Mouse (Mus musculus) heart, adult 10 weeks (tissue): ENCODE results near the gene Tas1r3. TPM values are rescaled to one million over a fixed set of nuclear protein-coding genes. Genes with fewer than 3 reads are reported as not detected.

Experiments
- polyA plus RNA-seq: library from polyadenylated mRNA; stranded (reverse); fragments of 350-450 nt; fragmentation: Illumina TruSeq; extraction: RNeasy Lipid Tissue Mini Kit (QIAGEN cat#74804); gene quantifications from one replicate; pipeline ENCODE4 v1.2.3, GENCODE M21; 2014; ENCODE audit warnings: low read depth, low replicate concordance

Tas1r3 gene
- polyA plus RNA-seq = 0.21 TPM

DNA sequence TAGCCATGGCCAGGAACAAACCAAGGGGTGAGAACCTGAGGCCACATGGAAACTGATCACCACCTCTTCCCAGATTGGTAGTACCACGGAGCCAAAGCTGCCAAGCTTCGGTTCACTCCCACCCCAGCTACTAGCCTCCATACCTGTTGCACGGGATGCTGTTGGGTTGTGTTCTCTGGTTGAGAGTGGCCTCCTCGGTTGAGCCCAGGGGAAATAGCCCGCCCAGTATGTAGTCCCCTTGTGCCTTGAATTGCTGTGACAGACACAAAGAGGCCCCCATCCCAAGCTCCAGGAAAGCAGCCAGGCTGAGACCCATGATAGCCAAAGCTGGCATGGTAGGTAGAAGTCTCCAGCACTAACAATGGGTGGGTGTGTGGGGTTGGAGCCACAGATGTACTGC is at the start of gene Tas1r3:
TSS of gene Tas1r3 (minus strand) at position 362 of the 400 bp plus-strand sequence.

GRCm38 (mm10) chr4:155891551-155892001 is 28.4 kb upstream of the Tas1r3 start, which contains the start of the genes Pusl1 and Acap3:
Gene Pusl1, minus strand, starts transcription at chr4:155891781.
Gene Acap3, plus strand, starts transcription at chr4:155891822.

GRCm38 (mm10) chr4:155869317-155870033 is 6.3 kb upstream of the Tas1r3 start, which contains the start of the genes Cptp and Ints11:
Gene Cptp, minus strand, starts transcription at chr4:155869440.
Gene Ints11, plus strand, starts transcription at chr4:155869546.

GRCm38 (mm10) chr4:155846871-155847578 is 16.1 kb downstream of the Tas1r3 start, which contains the start of gene Dvl1:
Gene Dvl1, plus strand, starts transcription at chr4:155847402.

DNA sequence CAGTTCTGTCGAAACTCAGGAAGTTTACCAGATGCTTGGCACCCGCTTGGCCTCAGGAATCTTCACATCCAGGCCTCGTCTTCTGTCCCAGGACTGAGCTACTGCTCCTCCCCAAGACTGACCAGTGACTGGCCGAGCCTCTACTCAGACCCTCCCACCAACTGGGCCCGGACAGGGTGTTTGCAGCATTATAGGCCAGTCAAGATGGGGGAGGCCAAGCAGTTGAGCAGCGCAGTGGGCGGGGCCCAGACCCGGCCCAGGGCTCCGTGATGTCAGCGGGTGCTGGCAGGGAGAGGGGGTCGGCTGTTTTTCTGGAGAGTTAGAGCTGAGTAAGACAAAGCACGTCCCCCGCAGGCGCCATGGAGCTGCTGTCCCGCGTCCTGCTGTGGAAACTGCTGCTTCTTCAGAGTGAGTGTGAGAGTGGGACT is 23.7 kb downstream of the Tas1r3 start, which contains the start of gene Mxra8:
TSS of gene Mxra8 (plus strand) at position 198 of the 428 bp plus-strand sequence.

DNA sequence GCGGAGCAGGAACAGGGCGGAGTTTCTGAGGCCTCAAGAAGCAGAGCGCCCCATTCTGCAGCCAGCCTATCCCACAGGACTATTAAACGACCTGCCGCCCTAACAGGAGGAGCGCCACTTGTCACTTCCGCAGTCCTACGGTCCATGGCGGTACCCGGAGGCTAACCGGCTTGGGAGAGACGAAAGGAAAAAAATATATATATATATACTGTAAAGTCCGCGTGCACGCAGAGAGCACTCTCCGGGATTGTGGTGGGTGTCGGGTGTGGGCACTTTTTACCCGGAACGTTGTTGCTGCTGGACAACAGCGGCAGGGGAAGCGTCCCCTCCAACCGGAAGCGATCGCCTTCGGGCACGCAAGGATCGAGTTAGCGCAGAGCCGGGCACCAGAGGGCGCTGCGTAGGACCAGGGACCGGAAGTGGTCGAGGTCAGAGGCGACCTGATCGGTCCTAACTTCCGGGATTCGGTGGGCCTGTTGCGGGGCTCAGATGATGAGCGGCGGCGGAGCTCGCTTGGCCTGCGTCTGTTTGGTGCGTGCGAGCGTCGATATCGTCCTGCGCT is 31.9 kb downstream of the Tas1r3 start, which contains the start of gene Aurkaip1:
TSS of gene Aurkaip1 (plus strand) at position 68 of the 562 bp plus-strand sequence.

GRCm38 (mm10) chr4:155811929-155812664 is 51.1 kb downstream of the Tas1r3 start, which contains the start of gene Ccnl2:
Gene Ccnl2, plus strand, starts transcription at chr4:155812489.

Other genes starting within 250 kb of the Tas1r3 start
- 71.4 TPM for gene Cdk11b, start 238.5 kb downstream of the Tas1r3 start, polyA plus RNA-seq
- not detected for gene Gm10563, start 218.0 kb downstream of the Tas1r3 start, polyA plus RNA-seq
- gene Mmp23, start 210.0 kb downstream of the Tas1r3 start, polyA plus RNA-seq = 17.1 TPM
- gene Mib2, start 194.2 kb downstream of the Tas1r3 start, polyA plus RNA-seq = 29.0 TPM
- gene Fndc10, start 169.0 kb downstream of the Tas1r3 start, polyA plus RNA-seq = 2.0 TPM
- gene Ssu72, start 158.6 kb downstream of the Tas1r3 start, polyA plus RNA-seq = 55.4 TPM
- gene Tmem240, start 128.6 kb downstream of the Tas1r3 start, polyA plus RNA-seq = 0.79 TPM
- 67.4 TPM for gene Atad3a, start 102.3 kb downstream of the Tas1r3 start, polyA plus RNA-seq
- gene Vwa1, start 88.7 kb downstream of the Tas1r3 start, polyA plus RNA-seq = 11.3 TPM
- gene Tmem88b, start 77.5 kb downstream of the Tas1r3 start, polyA plus RNA-seq = 1.1 TPM
- not detected for gene Ankrd65, start 72.9 kb downstream of the Tas1r3 start, polyA plus RNA-seq
- gene Mrpl20, start 60.5 kb downstream of the Tas1r3 start, polyA plus RNA-seq = 93.6 TPM
- 89.2 TPM for gene Ccnl2, start 50.9 kb downstream of the Tas1r3 start, polyA plus RNA-seq
- 129 TPM for gene Aurkaip1, start 32.1 kb downstream of the Tas1r3 start, polyA plus RNA-seq
- gene Mxra8, start 23.7 kb downstream of the Tas1r3 start, polyA plus RNA-seq = 44.3 TPM
- 41.8 TPM for gene Dvl1, start 16.0 kb downstream of the Tas1r3 start, polyA plus RNA-seq
- gene Cptp, start 6.1 kb upstream of the Tas1r3 start, polyA plus RNA-seq = 4.2 TPM
- gene Ints11, start 6.2 kb upstream of the Tas1r3 start, polyA plus RNA-seq = 19.1 TPM
- gene Pusl1, start 28.4 kb upstream of the Tas1r3 start, polyA plus RNA-seq = 15.5 TPM
- 10.2 TPM for gene Acap3, start 28.5 kb upstream of the Tas1r3 start, polyA plus RNA-seq
- 50.9 TPM for gene Ube2j2, start 80.5 kb upstream of the Tas1r3 start, polyA plus RNA-seq
- 18.6 TPM for gene C1qtnf12, start 99.0 kb upstream of the Tas1r3 start, polyA plus RNA-seq
- gene B3galt6, start 129.3 kb upstream of the Tas1r3 start, polyA plus RNA-seq = 2.0 TPM
- 104 TPM for gene Sdf4, start 129.5 kb upstream of the Tas1r3 start, polyA plus RNA-seq
- not detected for gene Tnfrsf4, start 150.5 kb upstream of the Tas1r3 start, polyA plus RNA-seq
- gene Tnfrsf18, start 162.8 kb upstream of the Tas1r3 start, polyA plus RNA-seq = not detected
- not detected for gene Ttll10, start 196.1 kb upstream of the Tas1r3 start, polyA plus RNA-seq
- gene 9430015G10Rik, start 246.6 kb upstream of the Tas1r3 start, polyA plus RNA-seq = 5.9 TPM